Mouse (Mus musculus): ENCODE measurements around the gene Tor3a. TPM values are rescaled to one million over a fixed set of nuclear protein-coding genes. Genes with fewer than 3 reads are reported as not detected.

The Tor3a gene
- polyA plus RNA-seq, 1 experiment: 31.0 TPM

DNA sequence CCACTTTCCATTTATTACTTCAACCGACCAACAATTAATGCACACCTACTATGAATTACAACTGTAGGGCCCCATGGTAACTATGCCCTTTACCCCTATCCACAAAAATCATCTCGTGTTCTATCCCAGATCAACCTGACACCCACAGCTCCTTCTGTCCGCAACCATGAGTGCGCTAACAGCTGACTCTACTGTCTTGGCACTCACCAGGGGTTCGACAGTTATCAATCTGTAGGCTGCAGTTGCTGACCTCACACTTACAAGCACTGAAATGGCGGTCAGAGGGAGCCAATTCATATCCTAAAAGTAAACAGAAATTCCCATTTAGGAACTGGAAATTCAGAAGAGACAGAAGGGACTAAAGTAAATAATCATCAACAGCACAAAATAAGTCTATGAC, 42.5 kb upstream of the Tor3a start:
- TF ChIP-seq POLR2A (IDR thresholded peaks at IDR 0.05; ENCODE audit: low read depth, low read length): no peak
- TF ChIP-seq CTCF (IDR thresholded peaks at IDR 0.05; ENCODE audit: extremely low read depth, insufficient read length, insufficient replicate concordance, low read depth, low read length): no peak
- H3K4me1 ChIP-seq (ENCODE audit: control insufficient read depth, insufficient read depth, insufficient read length, low read length): peaks cover 11% of the 10 kb centered on the region
- H3K36me3 ChIP-seq (ENCODE audit: control insufficient read depth, insufficient read depth, low read length): peaks cover 1% of the 10 kb centered on the region; the same call in 1 of the 2 replicates
- H3K27me3 ChIP-seq (ENCODE audit: control insufficient read depth, insufficient read depth, low read length): no peaks in the 10 kb centered on the region
- H3K4me3 ChIP-seq (ENCODE audit: low read depth, low read length): no peak overlapping the region
- no peak overlapping the region for H3K27ac ChIP-seq (ENCODE audit: insufficient read depth, low read depth, low read length)
- 27% methylated on average over 6 of the region's 6 CpGs for WGBS

DNA sequence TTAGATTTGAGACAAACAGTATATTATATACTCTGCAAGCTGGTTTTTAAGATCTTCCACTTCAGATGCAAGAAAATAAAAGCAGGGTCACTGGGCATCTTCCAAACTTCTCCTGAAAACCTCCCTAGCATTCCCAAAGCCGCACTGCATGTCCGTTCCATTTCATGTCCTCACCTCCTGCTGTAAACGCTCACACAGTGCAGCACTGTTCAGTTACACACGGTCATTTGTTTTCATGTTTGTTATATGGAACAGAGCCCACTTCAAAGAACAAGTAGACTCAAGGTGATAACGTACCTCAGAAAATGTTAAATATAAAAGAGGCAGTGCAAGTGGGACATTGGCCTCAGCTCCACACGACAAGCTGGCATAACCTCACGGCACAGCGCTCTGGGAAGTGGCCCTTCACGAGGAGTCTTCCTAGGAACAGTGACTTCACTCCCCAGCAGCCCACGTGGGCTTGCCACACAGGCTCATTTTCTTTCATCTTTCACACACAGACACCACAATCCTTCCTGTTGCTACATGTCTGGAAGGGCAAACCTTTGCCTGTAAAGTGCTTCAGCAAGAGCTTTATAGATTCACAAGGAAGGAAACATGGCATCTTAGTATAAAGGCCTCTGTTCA, 36.4 kb upstream of the Tor3a start:
- H3K27ac ChIP-seq (ENCODE audit: insufficient read depth, low read depth, low read length): no peak overlapping the region
- no peaks in the 10 kb centered on the region for H3K27me3 ChIP-seq (ENCODE audit: control insufficient read depth, insufficient read depth, low read length)
- no peak overlapping the region for H3K4me3 ChIP-seq (ENCODE audit: low read depth, low read length)
- WGBS: 39% methylated on average over 10 of the region's 10 CpGs
- H3K4me1 ChIP-seq (ENCODE audit: control insufficient read depth, insufficient read depth, insufficient read length, low read length): no peaks in the 10 kb centered on the region
- H3K36me3 ChIP-seq (ENCODE audit: control insufficient read depth, insufficient read depth, low read length): peaks cover 3% of the 10 kb centered on the region; the same call in 1 of the 2 replicates
- TF ChIP-seq POLR2A (IDR thresholded peaks at IDR 0.05; ENCODE audit: low read depth, low read length): no peak
- no peak for TF ChIP-seq CTCF (IDR thresholded peaks at IDR 0.05; ENCODE audit: extremely low read depth, insufficient read length, insufficient replicate concordance, low read depth, low read length)

DNA sequence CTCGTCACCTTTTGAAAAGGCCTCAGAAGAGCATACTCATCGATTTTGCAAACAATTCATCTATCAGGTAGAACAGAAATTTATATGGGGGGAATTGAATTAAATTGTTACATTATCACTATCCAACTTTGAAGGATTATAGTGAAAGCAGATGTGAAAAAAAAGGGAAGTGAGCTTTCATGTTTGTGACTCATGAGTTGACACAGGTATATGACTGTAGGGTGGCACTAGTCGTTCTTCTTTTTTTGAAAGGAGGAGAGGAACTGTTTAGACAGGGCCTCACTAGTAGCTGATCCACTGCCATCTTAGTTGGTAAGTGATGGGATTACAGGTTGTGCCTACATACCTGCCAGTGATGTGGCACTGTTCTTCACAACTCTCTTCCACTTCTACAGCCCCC, 34.5 kb upstream of the Tor3a start:
- WGBS: 68% methylated on average over 3 of the region's 3 CpGs

DNA sequence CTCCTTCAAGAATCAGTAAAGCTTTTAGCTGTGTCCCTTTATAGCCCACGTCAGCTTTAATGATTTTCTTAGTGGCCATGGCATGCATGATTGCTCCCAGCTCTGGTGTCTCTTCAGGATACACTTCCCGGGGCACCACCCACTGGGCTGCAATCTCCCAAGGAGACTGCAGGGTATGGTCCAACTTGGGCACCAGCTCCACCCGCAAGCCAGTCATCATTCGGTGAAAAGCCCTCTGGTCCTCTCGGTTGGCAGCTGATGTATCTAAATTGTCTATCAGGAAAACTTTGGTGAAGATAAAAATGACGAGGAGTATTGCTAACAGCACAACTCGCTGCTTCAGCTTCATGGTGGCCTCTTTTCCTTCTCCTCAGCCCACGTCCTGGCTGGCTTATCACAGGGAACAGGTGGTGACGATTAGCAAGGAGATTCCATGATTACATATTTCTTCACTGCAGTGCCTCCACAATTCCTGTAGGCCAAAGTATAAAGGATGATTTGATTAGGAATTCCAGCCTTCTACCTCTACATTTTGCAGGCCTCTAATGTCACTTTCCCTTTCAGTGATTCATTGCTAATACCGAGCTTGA, 31.6 kb upstream of the Tor3a start:
- Histone ChIP-seq H3K27ac (ENCODE audit: insufficient read depth, low read depth, low read length) (no peak overlapping the region), H3K36me3 (ENCODE audit: control insufficient read depth, insufficient read depth, low read length) (peaks cover 29% of the 10 kb centered on the region), H3K4me1 (ENCODE audit: control insufficient read depth, insufficient read depth, insufficient read length, low read length) (no peaks in the 10 kb centered on the region), H3K27me3 (ENCODE audit: control insufficient read depth, insufficient read depth, low read length) (no peaks in the 10 kb centered on the region), H3K4me3 (ENCODE audit: low read depth, low read length) (no peak overlapping the region)
- TF ChIP-seq CTCF (IDR thresholded peaks at IDR 0.05; ENCODE audit: extremely low read depth, insufficient read length, insufficient replicate concordance, low read depth, low read length) (no peak), POLR2A (IDR thresholded peaks at IDR 0.05; ENCODE audit: low read depth, low read length) (no peak)
- WGBS: 50% methylated on average over 10 of the region's 10 CpGs

More for the DNA sequence above, 34.5 kb upstream of the Tor3a start:
- H3K4me3 ChIP-seq (ENCODE audit: low read depth, low read length): no peak overlapping the region
- no peak overlapping the region for H3K27ac ChIP-seq (ENCODE audit: insufficient read depth, low read depth, low read length)
- H3K36me3 ChIP-seq (ENCODE audit: control insufficient read depth, insufficient read depth, low read length): peaks cover 16% of the 10 kb centered on the region
- no peaks in the 10 kb centered on the region for H3K27me3 ChIP-seq (ENCODE audit: control insufficient read depth, insufficient read depth, low read length)
- TF ChIP-seq CTCF (IDR thresholded peaks at IDR 0.05; ENCODE audit: extremely low read depth, insufficient read length, insufficient replicate concordance, low read depth, low read length) (no peak), POLR2A (IDR thresholded peaks at IDR 0.05; ENCODE audit: low read depth, low read length) (no peak)
- H3K4me1 ChIP-seq (ENCODE audit: control insufficient read depth, insufficient read depth, insufficient read length, low read length): no peaks in the 10 kb centered on the region

DNA sequence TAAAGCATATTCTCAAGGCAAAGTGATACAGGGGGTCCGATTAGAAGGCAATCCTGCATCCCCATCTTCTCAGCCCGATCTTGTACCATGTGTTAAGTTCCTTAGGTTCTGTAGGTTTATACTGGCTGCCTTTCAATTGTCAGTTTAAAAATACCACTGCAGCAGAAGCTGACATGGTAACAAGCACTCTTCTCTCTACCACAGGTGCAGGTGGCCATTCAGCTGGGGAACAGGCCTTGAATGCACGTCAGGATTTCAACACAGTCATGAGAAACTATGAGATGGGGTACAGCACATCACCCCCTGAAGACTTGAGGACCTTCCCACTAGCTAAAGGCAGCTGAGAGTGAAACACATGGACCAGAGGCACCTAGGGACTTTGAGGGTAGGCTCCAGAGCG, 29.3 kb upstream of the Tor3a start:
- no peak overlapping the region for H3K27ac ChIP-seq (ENCODE audit: insufficient read depth, low read depth, low read length)
- H3K27me3 ChIP-seq (ENCODE audit: control insufficient read depth, insufficient read depth, low read length): no peaks in the 10 kb centered on the region
- H3K36me3 ChIP-seq (ENCODE audit: control insufficient read depth, insufficient read depth, low read length): peaks cover 43% of the 10 kb centered on the region
- no peaks in the 10 kb centered on the region for H3K4me1 ChIP-seq (ENCODE audit: control insufficient read depth, insufficient read depth, insufficient read length, low read length)
- TF ChIP-seq POLR2A (IDR thresholded peaks at IDR 0.05; ENCODE audit: low read depth, low read length): no peak
- no peak for TF ChIP-seq CTCF (IDR thresholded peaks at IDR 0.05; ENCODE audit: extremely low read depth, insufficient read length, insufficient replicate concordance, low read depth, low read length)
- WGBS: 93% methylated on average over 4 of the region's 4 CpGs
- H3K4me3 ChIP-seq (ENCODE audit: low read depth, low read length): no peak overlapping the region

DNA sequence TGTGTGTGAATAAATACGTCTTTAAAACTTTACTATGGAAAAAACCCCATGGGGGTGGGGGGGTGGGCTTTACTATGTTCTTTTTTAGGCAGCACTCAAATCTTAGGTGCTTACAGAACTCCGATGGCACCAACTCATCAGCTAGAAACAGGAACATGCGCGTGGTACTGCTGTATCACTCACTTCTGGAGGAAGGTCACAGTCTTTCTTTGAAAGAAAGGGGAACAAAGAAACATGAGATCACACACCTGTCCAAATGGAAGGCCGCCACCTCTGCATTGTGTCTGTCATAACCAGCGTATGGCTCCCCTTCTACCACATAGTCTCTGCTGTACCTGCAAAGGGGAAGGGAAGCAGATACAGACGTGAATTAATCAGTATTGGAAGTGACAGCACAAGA, 28.0 kb upstream of the Tor3a start:
- Histone ChIP-seq H3K27me3 (ENCODE audit: control insufficient read depth, insufficient read depth, low read length) (no peaks in the 10 kb centered on the region), H3K4me1 (ENCODE audit: control insufficient read depth, insufficient read depth, insufficient read length, low read length) (no peaks in the 10 kb centered on the region), H3K4me3 (ENCODE audit: low read depth, low read length) (no peak overlapping the region), H3K27ac (ENCODE audit: insufficient read depth, low read depth, low read length) (no peak overlapping the region), H3K36me3 (ENCODE audit: control insufficient read depth, insufficient read depth, low read length) (peaks cover 50% of the 10 kb centered on the region)
- TF ChIP-seq POLR2A (IDR thresholded peaks at IDR 0.05; ENCODE audit: low read depth, low read length) (no peak), CTCF (IDR thresholded peaks at IDR 0.05; ENCODE audit: extremely low read depth, insufficient read length, insufficient replicate concordance, low read depth, low read length) (no peak)
- 95% methylated on average over 7 of the region's 7 CpGs for WGBS

DNA sequence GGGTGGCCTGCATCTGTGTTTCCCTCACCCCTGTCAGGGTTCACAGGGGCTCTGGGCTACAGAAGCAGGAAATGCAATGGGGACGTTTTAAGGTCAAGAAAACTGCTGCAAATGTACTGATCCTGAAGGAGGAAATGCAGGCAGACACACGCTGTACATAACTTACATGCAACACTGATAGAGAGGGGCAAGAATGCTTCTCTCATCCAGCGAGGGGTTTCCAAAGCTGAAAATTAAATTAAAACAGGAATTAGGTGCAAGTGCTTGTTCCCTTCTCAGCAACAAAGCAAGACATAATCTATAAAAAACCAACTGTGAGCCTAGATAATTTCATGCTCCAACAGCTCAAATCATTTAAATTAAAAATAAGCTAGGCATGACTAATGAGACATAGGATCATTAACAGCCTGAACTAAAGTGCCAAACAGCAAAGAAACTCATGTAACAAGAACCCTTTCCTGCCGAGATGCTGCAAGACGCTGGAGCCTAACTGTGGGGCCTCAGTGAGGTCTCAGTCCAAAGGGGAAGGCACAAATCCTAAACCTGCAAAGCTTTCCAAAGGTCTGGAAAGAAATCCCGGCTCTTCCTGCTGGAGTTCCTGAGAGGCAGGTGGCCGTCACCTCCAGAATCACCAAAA, 12.0 kb upstream of the Tor3a start:
- WGBS: 86% methylated on average over 7 of the region's 7 CpGs
- H3K4me3 ChIP-seq (ENCODE audit: low read depth, low read length): no peak overlapping the region
- no peaks in the 10 kb centered on the region for H3K27me3 ChIP-seq (ENCODE audit: control insufficient read depth, insufficient read depth, low read length)
- no peaks in the 10 kb centered on the region for H3K4me1 ChIP-seq (ENCODE audit: control insufficient read depth, insufficient read depth, insufficient read length, low read length)
- peaks cover 71% of the 10 kb centered on the region for H3K36me3 ChIP-seq (ENCODE audit: control insufficient read depth, insufficient read depth, low read length)
- TF ChIP-seq CTCF (IDR thresholded peaks at IDR 0.05; ENCODE audit: extremely low read depth, insufficient read length, insufficient replicate concordance, low read depth, low read length): no peak
- no peak for TF ChIP-seq POLR2A (IDR thresholded peaks at IDR 0.05; ENCODE audit: low read depth, low read length)
- no peak overlapping the region for H3K27ac ChIP-seq (ENCODE audit: insufficient read depth, low read depth, low read length)

All from small intestine, adult 2 months (tissue).